Mouse (Mus musculus): Measurements from ENCODE around the gene Gm9048.
"Not testable (repeated sequence)": the region's sequence is repeated elsewhere in the genome, so short reads cannot be mapped to it uniquely, and the experiment has no call there.

GRCm38 (mm10) chr10:118337731-118338130, 10.7 kb downstream of the Gm9048 start, which contains the start of gene Gm9045:
- not testable (repeated sequence) for TF ChIP-seq CTCF (IDR thresholded peaks at IDR 0.05; ENCODE audit: control insufficient read depth, insufficient read depth, low read length); POLR2A (IDR thresholded peaks at IDR 0.05; ENCODE audit: borderline replicate concordance, control insufficient read depth, low read depth, low read length)

Data from bone marrow, adult 2 months (tissue).